Mouse (Mus musculus): ENCODE measurements at regions not wholly inside any gene's neighbourhood (a gene's known extent, or its start where the extent isn't known, plus 50 kb on each side); places are given as distances from the start of the nearest gene placed in this dataset.

GRCm38 (mm10) chr11:114291258-114291657, 224.4 kb upstream of the Sdk2 start:
- TF ChIP-seq CTCF (conservative IDR thresholded peaks at IDR 0.05 in 1 of 2, IDR thresholded peaks at IDR 0.05 in 1 of 2; ENCODE audit: low read depth in 2 of 2, low read length in 2 of 2) (no peak), POLR2A (IDR thresholded peaks at IDR 0.05; ENCODE audit: low read depth, low read length) (no peak), RCOR1 (conservative IDR thresholded peaks at IDR 0.05; ENCODE audit: low read depth, low read length) (no peak), MYC (IDR thresholded peaks at IDR 0.05; ENCODE audit: low read depth, low read length) (no peak), ETS1 (conservative IDR thresholded peaks at IDR 0.05; ENCODE audit: low read depth, low read length) (no peak), ZC3H11A (IDR thresholded peaks at IDR 0.05; ENCODE audit: low read depth, low read length) (no peak), ZKSCAN1 (IDR thresholded peaks at IDR 0.05; ENCODE audit: borderline replicate concordance, low read depth, low read length) (no peak), BHLHE40 (IDR thresholded peaks at IDR 0.05; ENCODE audit: low read depth, low read length) (no peak), UBTF (IDR thresholded peaks at IDR 0.05; ENCODE audit: low read depth, low read length) (no peak), CHD2 (IDR thresholded peaks at IDR 0.05; ENCODE audit: low read length) (no peak), KAT2A (IDR thresholded peaks at IDR 0.05; ENCODE audit: insufficient replicate concordance, low read length) (no peak), SIN3A (IDR thresholded peaks at IDR 0.05; ENCODE audit: low read length) (no peak)

All from CH12.LX (cell line).